ENCODE assay signal across 9 mouse cellular contexts in the genomic region with DNA sequence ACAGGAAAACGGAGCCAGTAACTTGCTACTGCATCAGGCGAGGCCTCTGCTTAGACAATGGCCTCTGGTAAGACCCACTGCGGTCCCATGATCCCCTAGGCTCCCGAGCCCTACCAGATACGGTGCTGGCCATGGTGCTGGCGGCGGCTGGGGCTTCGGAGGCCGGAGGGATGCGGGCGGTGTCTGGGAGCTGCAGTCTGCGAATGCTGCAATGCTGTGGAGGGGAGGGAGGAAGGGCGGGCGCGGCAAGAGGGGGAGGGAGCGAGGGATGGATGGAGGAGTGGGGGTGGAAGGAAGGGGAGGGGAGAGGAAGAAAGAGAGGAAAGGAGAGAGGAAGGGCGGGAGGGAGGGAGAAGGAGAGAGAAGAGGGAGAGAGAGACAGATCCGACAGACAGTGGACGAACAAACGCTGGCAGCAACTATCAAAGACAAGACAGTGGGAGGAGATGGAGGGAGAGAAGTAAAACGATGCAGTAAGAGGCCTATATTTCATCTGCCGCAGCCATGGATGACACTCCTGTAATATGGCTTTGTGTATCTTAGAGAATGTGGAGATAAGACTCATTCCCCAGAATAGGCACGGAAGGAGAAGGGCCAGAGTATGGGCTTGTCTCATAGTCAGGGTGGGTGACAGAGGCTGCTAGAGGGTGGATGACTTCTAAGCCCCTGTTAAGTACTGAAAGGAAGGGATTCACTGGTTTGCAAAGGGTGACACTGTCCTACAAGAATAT. TPM values are rescaled to one million over a fixed set of nuclear protein-coding genes. Genes with fewer than 3 reads are reported as not detected.
DNase-seq lines count a peak whose midpoint lies in the region; ATAC-seq and TF ChIP-seq lines count a peak whose summit lies in the region.
"Had no signal": no experiment of that assay in that cellular context is flagged by ENCODE, and none has a peak within 500 bp of the region (broad histone marks: within the 10 kb centered on the region; RNA-seq: fewer than 3 reads in every experiment).

TSS of gene Stmn3 (minus strand) at position 421 of the 731 bp plus-strand sequence.

- WGBS in kidney, adult 2 months = 7% methylated on average over 21 of the region's 23 CpGs
- 4% methylated on average over 22 of the region's 23 CpGs for WGBS in limb, embryonic 11.5 days
- WGBS in midbrain, embryonic 16.5 days = under 1% methylated on average over 20 of the region's 23 CpGs

- no peaks in the 10 kb centered on the region for H3K36me3 ChIP-seq in kidney, adult 2 months (ENCODE audit: control insufficient read depth, insufficient read depth, low read length)
- no peaks in the 10 kb centered on the region for H3K36me3 ChIP-seq in limb, embryonic 11.5 days (ENCODE audit: control insufficient read depth, insufficient read depth, low read length)
- H3K36me3 ChIP-seq in midbrain, embryonic 16.5 days (ENCODE audit: control insufficient read depth, insufficient read depth, low read length) = no peaks in the 10 kb centered on the region

- H3K4me3 ChIP-seq in kidney, adult 2 months (ENCODE audit: insufficient read depth, low read depth, low read length) = no peak within 1 kb of the TSS
- H3K4me3 ChIP-seq in limb, embryonic 11.5 days (ENCODE audit: low read depth, low read length) = no peak within 1 kb of the TSS
- peak within 1 kb of the TSS; percentile 74 for H3K4me3 ChIP-seq in midbrain, embryonic 16.5 days (ENCODE audit: low read depth, low read length)

- peak; percentile 18 for DNase-seq in thymus, postnatal 14 days
- DNase-seq in thymus, adult 18-20 months = no peak
- DNase-seq in gastrocnemius, postnatal 14 days = peak; percentile 52
- DNase-seq in kidney, adult 2 months = peak; percentile 29
- DNase-seq in limb, embryonic 11.5 days (ENCODE audit: low spot score) = peak; percentile 85
- peak; percentile 48 for DNase-seq in testis, postnatal 14 days (ENCODE audit: low spot score)

- H3K9ac ChIP-seq in limb, embryonic 11.5 days (ENCODE audit: low read length) = no peak within 1 kb of the TSS
- peak within 1 kb of the TSS; percentile 91 for H3K9ac ChIP-seq in midbrain, embryonic 16.5 days (ENCODE audit: low read depth, low read length)

- H3K27ac ChIP-seq in kidney, adult 2 months (ENCODE audit: insufficient read depth, low read depth, low read length) = no peak within 1 kb of the TSS
- H3K27ac ChIP-seq in limb, embryonic 11.5 days (replicated peaks; ENCODE audit: low read depth, low read length) = no peak within 1 kb of the TSS
- H3K27ac ChIP-seq in midbrain, embryonic 16.5 days (ENCODE audit: low read length) = peak within 1 kb of the TSS; percentile 96

- TF ChIP-seq POLR2A in kidney, adult 2 months (IDR thresholded peaks at IDR 0.05; ENCODE audit: low read depth, low read length) = no peak

- peak; percentile 94 for ATAC-seq in common myeloid progenitor, adult 5-6 weeks (replicated peaks; ENCODE audit: low read depth, poor library complexity, severe bottlenecking)
- ATAC-seq in limb, embryonic 11.5 days (ENCODE audit: insufficient number of reproducible peaks, low FRiP score, low TSS enrichment, low read depth) = no peak
- peak; percentile 90 for ATAC-seq in midbrain, embryonic 16.5 days
- ATAC-seq: Patski had no signal

- H3K27me3 ChIP-seq in kidney, adult 2 months (replicated peaks; ENCODE audit: control insufficient read depth, insufficient read depth, low read length) = no peaks in the 10 kb centered on the region
- H3K27me3 ChIP-seq in limb, embryonic 11.5 days (ENCODE audit: control insufficient read depth, insufficient read depth, low read length) = peaks cover 36% of the 10 kb centered on the region
- peaks cover 3% of the 10 kb centered on the region; the same call in 1 of the 2 replicates for H3K27me3 ChIP-seq in midbrain, embryonic 16.5 days (ENCODE audit: control insufficient read depth, insufficient read depth, low read depth, low read length)
- H3K27me3 ChIP-seq: Patski had no signal

- no peak for TF ChIP-seq CTCF in kidney, adult 2 months (conservative IDR thresholded peaks at IDR 0.05; ENCODE audit: insufficient read depth, insufficient read length, low read depth, low read length)

- H3K4me1 ChIP-seq in kidney, adult 2 months (ENCODE audit: control insufficient read depth, insufficient read depth, low read length) = peaks cover 5% of the 10 kb centered on the region
- no peaks in the 10 kb centered on the region; the same call in 1 of the 2 replicates for H3K4me1 ChIP-seq in limb, embryonic 11.5 days (ENCODE audit: control insufficient read depth, insufficient read depth, low read length)
- H3K4me1 ChIP-seq in midbrain, embryonic 16.5 days (ENCODE audit: control insufficient read depth, insufficient read depth, low read length) = peaks cover 27% of the 10 kb centered on the region

- peak within 1 kb of the TSS; percentile 26; the same call in 1 of the 2 replicates for H3K4me2 ChIP-seq in limb, embryonic 11.5 days (ENCODE audit: low read depth, severe bottlenecking)
- peak within 1 kb of the TSS; percentile 96 for H3K4me2 ChIP-seq in midbrain, embryonic 16.5 days (ENCODE audit: low read length)

- intact Hi-C loops in gastrocnemius, postnatal 14 days (cut with DNase I; ENCODE audit: low total_unique reads) = no loop called here

- no peaks in the 10 kb centered on the region for H3K9me3 ChIP-seq in limb, embryonic 11.5 days (ENCODE audit: control insufficient read depth, low read length)
- no peaks in the 10 kb centered on the region for H3K9me3 ChIP-seq in midbrain, embryonic 16.5 days (replicated peaks; ENCODE audit: control insufficient read depth, low read length, poor library complexity, severe bottlenecking)

RNA-seq across cellular contexts. Expression of gene Stmn3, which starts in this region (rescaled TPM):
- not detected in 2 replicates for total RNA-seq in common myeloid progenitor, adult 5-6 weeks (2017)
- under 1 TPM in 1 of 2 experiments, not detected in 1; 0.27 TPM for total RNA-seq in gastrocnemius, postnatal 14 days (2021)
- 0.46 and 2.4 TPM in 2 replicates for polyA plus RNA-seq in kidney, adult 2 months (2012; rRNA removed)
- 0.84 and 0.91 TPM in 2 replicates for polyA plus RNA-seq in limb, embryonic 11.5 days (2014; fragmentation: Nextera tagmentation; extraction: Ambion mirVana)
- 1,527 and 1,727 TPM in 2 replicates for polyA plus RNA-seq in midbrain, embryonic 16.5 days (2015; fragmentation: Nextera tagmentation; extraction: Ambion mirVana)
- polyA plus RNA-seq: Patski had no signal

Comparison
In these comparisons a context has a peak if more than half of its experiments do, and no peak if none do; other contexts are left out.
1. RNA of gene Stmn3 (polyA plus RNA-seq): 1,527 to 1,727 TPM in midbrain, embryonic 16.5 days; 0.46 to 2.4 TPM in kidney, adult 2 months and 0.84 to 0.91 TPM in limb, embryonic 11.5 days; every median in the first group is over 100 times any median in the second.
2. DNase-seq: peak in thymus, postnatal 14 days (single experiment), kidney, adult 2 months (single experiment) and testis, postnatal 14 days (single experiment); none in thymus, adult 18-20 months (0 of 2).
3. Peak in ATAC-seq in common myeloid progenitor, adult 5-6 weeks; RNA of the gene not detected or under 1 TPM.
4. Peak in DNase-seq in gastrocnemius, postnatal 14 days; RNA of the gene not detected or under 1 TPM.
5. Peak in DNase-seq and H3K4me2 ChIP-seq in limb, embryonic 11.5 days; RNA of the gene not detected or under 1 TPM.